Mouse (Mus musculus): ENCODE results near the gene 1810010D01Rik. TPM values are rescaled to one million over a fixed set of nuclear protein-coding genes. Genes with fewer than 3 reads are reported as not detected.

1810010D01Rik gene
- total RNA-seq, 4 experiments from 2014 or later, result 0.62 to 1.6 (median 1.3) TPM; not detected in 1

- DNase-seq (ENCODE audit: low spot score in 2 of 2), result no peak
Observed at GRCm38 (mm10) chr7:145215476-145215875, 7.6 kb upstream of the 1810010D01Rik start.

- no peak for DNase-seq (ENCODE audit: low spot score in 2 of 2)
Observed at GRCm38 (mm10) chr7:145211680-145212659, 4.1 kb upstream of the 1810010D01Rik start.

GRCm38 (mm10) chr7:145210477-145211070, 2.7 kb upstream of the 1810010D01Rik start:
- DNase-seq (ENCODE audit: low spot score in 2 of 2), result no peak

- no peak for DNase-seq (ENCODE audit: low spot score in 2 of 2)
Observed at GRCm38 (mm10) chr7:145206801-145207200, 1.1 kb downstream of the 1810010D01Rik start.

- peak; percentile 73 to 82 for DNase-seq (ENCODE audit: low spot score in 2 of 2)
Observed at GRCm38 (mm10) chr7:145206056-145206610, 1.8 kb downstream of the 1810010D01Rik start.

- no peak for DNase-seq (ENCODE audit: low spot score in 2 of 2)
Observed at GRCm38 (mm10) chr7:145205363-145205902, 2.5 kb downstream of the 1810010D01Rik start.

- DNase-seq (ENCODE audit: low spot score in 2 of 2), result no peak
Observed at GRCm38 (mm10) chr7:145199711-145200110, 8.2 kb downstream of the 1810010D01Rik start.

GRCm38 (mm10) chr7:145198223-145198714, 9.7 kb downstream of the 1810010D01Rik start:
- DNase-seq (ENCODE audit: low spot score in 2 of 2), result peak; percentile 66 to 70

GRCm38 (mm10) chr7:145197711-145198110, 10.2 kb downstream of the 1810010D01Rik start:
- no peak for DNase-seq (ENCODE audit: low spot score in 2 of 2)

- peak; percentile 89 to 93 for DNase-seq (ENCODE audit: low spot score in 2 of 2)
Observed at GRCm38 (mm10) chr7:145197042-145197441, 10.9 kb downstream of the 1810010D01Rik start.

GRCm38 (mm10) chr7:145196340-145196739, 11.6 kb downstream of the 1810010D01Rik start:
- DNase-seq (ENCODE audit: low spot score in 2 of 2), result no peak

- DNase-seq (ENCODE audit: low spot score in 2 of 2), result peak in 1 of 2 experiments; percentile 32
Observed at GRCm38 (mm10) chr7:145195186-145195927, 12.6 kb downstream of the 1810010D01Rik start.

GRCm38 (mm10) chr7:145194455-145195161, 13.3 kb downstream of the 1810010D01Rik start:
- DNase-seq (ENCODE audit: low spot score in 2 of 2), result peak; percentile 63 to 67

GRCm38 (mm10) chr7:145192836-145193235, 15.1 kb downstream of the 1810010D01Rik start:
- no peak for DNase-seq (ENCODE audit: low spot score in 2 of 2)

GRCm38 (mm10) chr7:145190520-145190919, 17.4 kb downstream of the 1810010D01Rik start:
- no peak for DNase-seq (ENCODE audit: low spot score in 2 of 2)

- DNase-seq (ENCODE audit: low spot score in 2 of 2), result no peak
Observed at GRCm38 (mm10) chr7:145189342-145189741, 18.6 kb downstream of the 1810010D01Rik start.

- no peak for DNase-seq (ENCODE audit: low spot score in 2 of 2)
Observed at GRCm38 (mm10) chr7:145187802-145188201, 20.1 kb downstream of the 1810010D01Rik start.

- DNase-seq (ENCODE audit: low spot score in 2 of 2), result no peak
Observed at GRCm38 (mm10) chr7:145182388-145182787, 25.5 kb downstream of the 1810010D01Rik start.

- no peak for DNase-seq (ENCODE audit: low spot score in 2 of 2)
Observed at GRCm38 (mm10) chr7:145181376-145182034, 26.4 kb downstream of the 1810010D01Rik start.

- no peak for DNase-seq (ENCODE audit: low spot score in 2 of 2)
Observed at GRCm38 (mm10) chr7:145179691-145180091, 28.2 kb downstream of the 1810010D01Rik start.

All from layer of hippocampus, adult 8-10 months (tissue).